Comparison of ENCODE assay signal across 8 mouse cellular contexts in genomic region chr13:19619216-19619927, GRCm38 (mm10). TPM values are rescaled to one million over a fixed set of nuclear protein-coding genes. Genes with fewer than 3 reads are reported as not detected.
A peak's percentile ranks its signal among the peaks of the same experiment; 100 is the strongest.
DNase-seq lines count a peak whose midpoint lies in the region; ATAC-seq and TF ChIP-seq lines count a peak whose summit lies in the region.

Gene Epdr1, minus strand, starts transcription at chr13:19619927.

- ATAC-seq in forebrain, embryonic 14.5 days: peak; percentile 89

- TF ChIP-seq CTCF in ES-Bruce4 (IDR thresholded peaks at IDR 0.05; ENCODE audit: low read depth, low read length): peak; percentile 11
- TF ChIP-seq CTCF in olfactory bulb, adult 2 months (IDR thresholded peaks at IDR 0.05; ENCODE audit: insufficient read depth, low read depth, low read length): peak; percentile 68

- H3K27ac ChIP-seq in ES-Bruce4 (ENCODE audit: insufficient read depth, low read length): no peak within 1 kb of the TSS
- peak within 1 kb of the TSS; percentile 85 for H3K27ac ChIP-seq in forebrain, embryonic 14.5 days (ENCODE audit: low read depth, low read length)
- H3K27ac ChIP-seq in olfactory bulb, adult 2 months (ENCODE audit: insufficient read depth, low read depth, low read length): peak within 1 kb of the TSS; percentile 77

- peak within 1 kb of the TSS; percentile 69 for H3K4me3 ChIP-seq in ES-Bruce4 (ENCODE audit: low read depth, low read length)
- peak within 1 kb of the TSS; percentile 72 for H3K4me3 ChIP-seq in forebrain, embryonic 14.5 days (ENCODE audit: low read depth, low read length)
- peak within 1 kb of the TSS; percentile 72 for H3K4me3 ChIP-seq in olfactory bulb, adult 2 months (ENCODE audit: insufficient read depth, low read depth, low read length)

- peak within 1 kb of the TSS; percentile 85 for H3K4me2 ChIP-seq in forebrain, embryonic 14.5 days (ENCODE audit: low read length)

- intact Hi-C loops in heart, postnatal 10 days (cut with DNase I): no loop called here

- H3K27me3 ChIP-seq in ES-Bruce4 (ENCODE audit: control insufficient read depth, insufficient read depth, low read length, poor library complexity, severe bottlenecking): no peaks in the 10 kb centered on the region
- H3K27me3 ChIP-seq in forebrain, embryonic 14.5 days (replicated peaks; ENCODE audit: control insufficient read depth, insufficient read depth, low read length): no peaks in the 10 kb centered on the region

- no peaks in the 10 kb centered on the region for H3K9me3 ChIP-seq in ES-Bruce4 (replicated peaks; ENCODE audit: control insufficient read depth, insufficient read depth, low read length, poor library complexity, severe bottlenecking)
- no peaks in the 10 kb centered on the region for H3K9me3 ChIP-seq in forebrain, embryonic 14.5 days (replicated peaks; ENCODE audit: control insufficient read depth, low read length)

- no peak for TF ChIP-seq POLR2A in ES-Bruce4 (IDR thresholded peaks at IDR 0.05; ENCODE audit: insufficient read depth, low read length)
- TF ChIP-seq POLR2A in olfactory bulb, adult 2 months (IDR thresholded peaks at IDR 0.05; ENCODE audit: insufficient read depth, low read depth, low read length): peak; percentile 49; the same call in 1 of the 2 replicates

- H3K9ac ChIP-seq in ES-Bruce4 (ENCODE audit: low read depth, poor library complexity, severe bottlenecking): peak within 1 kb of the TSS; percentile 75
- peak within 1 kb of the TSS; percentile 94 for H3K9ac ChIP-seq in forebrain, embryonic 14.5 days (ENCODE audit: low read length)

- H3K4me1 ChIP-seq in ES-Bruce4 (ENCODE audit: control insufficient read depth, insufficient read depth, low read length): no peaks in the 10 kb centered on the region
- peaks cover 13% of the 10 kb centered on the region for H3K4me1 ChIP-seq in forebrain, embryonic 14.5 days (ENCODE audit: control insufficient read depth, insufficient read depth, low read length)
- H3K4me1 ChIP-seq in olfactory bulb, adult 2 months (ENCODE audit: control insufficient read depth, insufficient read depth, low read length): peaks cover 11% of the 10 kb centered on the region

- TF ChIP-seq EP300 in ES-Bruce4 (IDR thresholded peaks at IDR 0.05; ENCODE audit: insufficient read depth, low read depth, low read length): no peak

- under 1% methylated on average over 46 of the region's 46 CpGs for WGBS in forebrain, embryonic 14.5 days
- under 1% methylated on average over 46 of the region's 46 CpGs for WGBS in olfactory bulb, adult 2 months

- no peaks in the 10 kb centered on the region for H3K36me3 ChIP-seq in ES-Bruce4 (ENCODE audit: control insufficient read depth, insufficient read depth, low read length, poor library complexity, severe bottlenecking)
- H3K36me3 ChIP-seq in forebrain, embryonic 14.5 days (ENCODE audit: control insufficient read depth, insufficient read depth, low read length): no peaks in the 10 kb centered on the region

- DNase-seq in cerebellum, adult 11 months: peak; percentile 79
- DNase-seq in forebrain, embryonic 14.5 days (ENCODE audit: low spot score): peak; percentile 93
- peak; percentile 70 to 75 for DNase-seq in heart, postnatal 10 days
- peak; percentile 77 to 86 for DNase-seq in kidney, postnatal 4 days
- DNase-seq in lung, adult 18-20 months: peak; percentile 36 to 54
- DNase-seq in thymus, postnatal 0 days (ENCODE audit: low spot score): peak; percentile 53

RNA-seq across cellular contexts. Expression of gene Epdr1, which starts in this region (rescaled TPM):
- 2.5 and 4.5 TPM in 2 replicates for polyA plus RNA-seq in ES-Bruce4 (2011; ENCODE audit: insufficient read depth, insufficient read length, low read depth, missing spikeins)
- polyA plus RNA-seq in forebrain, embryonic 14.5 days (2014; fragmentation: Nextera tagmentation; extraction: Ambion mirVana): 26.3 and 27.4 TPM in 2 replicates
- 10 to 100 TPM; 10.0 to 10.9 TPM for total RNA-seq in heart, postnatal 10 days (2021)
- polyA plus RNA-seq in olfactory bulb, adult 2 months (2012; ENCODE audit: insufficient read depth, insufficient read length, low replicate concordance, missing spikeins): not detected in 2 replicates
- 4.3 and 4.4 TPM in 2 replicates for polyA plus RNA-seq in thymus, postnatal 0 days (2015; fragmentation: Nextera tagmentation; extraction: Ambion mirVana)
